Mouse (Mus musculus): ENCODE data around the gene Lasp1.

Lasp1 gene

GRCm38 (mm10) chr11:97874396-97874795 lies 75.6 kb downstream of the Lasp1 start:
- no peak for DNase-seq (ENCODE audit: low spot score in 2 of 2)

GRCm38 (mm10) chr11:97877341-97877740 lies 78.5 kb downstream of the Lasp1 start:
- no peak for DNase-seq (ENCODE audit: low spot score in 2 of 2)

GRCm38 (mm10) chr11:97880362-97880761 lies 81.6 kb downstream of the Lasp1 start:
- DNase-seq (ENCODE audit: low spot score in 2 of 2): no peak

GRCm38 (mm10) chr11:97883542-97883917 lies 84.7 kb downstream of the Lasp1 start:
- peak; percentile 50 to 66 for DNase-seq (ENCODE audit: low spot score in 2 of 2)

- DNase-seq (ENCODE audit: low spot score in 2 of 2): peak; percentile 95 to 96
These were observed 85.3 kb downstream of the Lasp1 start, which contains the start of gene Fbxo47 for GRCm38 (mm10) chr11:97883918-97884600. Fbxo47 (minus strand) TSS chr11:97884154.

GRCm38 (mm10) chr11:97884601-97885185 lies 85.9 kb downstream of the Lasp1 start:
- no peak for DNase-seq (ENCODE audit: low spot score in 2 of 2)

GRCm38 (mm10) chr11:97885296-97885915 lies 86.6 kb downstream of the Lasp1 start:
- no peak for DNase-seq (ENCODE audit: low spot score in 2 of 2)
